Mouse (Mus musculus): ENCODE measurements around the gene Ttc25.
"Not testable (repeated sequence)": the region's sequence is repeated elsewhere in the genome, so short reads cannot be mapped to it uniquely, and the experiment has no call there.

GRCm38 (mm10) chr11:100582413-100582812 lies 37.0 kb downstream of the Ttc25 start:
- not testable (repeated sequence) for TF ChIP-seq CTCF (IDR thresholded peaks at IDR 0.05; ENCODE audit: control insufficient read depth, insufficient read depth, insufficient read length); CEBPB (IDR thresholded peaks at IDR 0.05; ENCODE audit: low read depth); USF1 (IDR thresholded peaks at IDR 0.05; ENCODE audit: low read depth); MAX (IDR thresholded peaks at IDR 0.05); MYOD1 (IDR thresholded peaks at IDR 0.05; ENCODE audit: control insufficient read depth, insufficient read length, low read depth); FOSL1 (IDR thresholded peaks at IDR 0.05; ENCODE audit: insufficient read depth, low read length, poor library complexity, severe bottlenecking)

Data from C2C12 (cell line).